Mouse (Mus musculus) bone marrow macrophage, adult 2 months (primary cell): Measurements from ENCODE around the gene Cd163l1.

Experiments
- CTCF ChIP-seq: IDR thresholded peaks from 2 replicates; pipeline ENCODE4 v1.5.1; 2012; ENCODE audit warnings: low read depth, mild to moderate bottlenecking, low read length, moderate library complexity
- POLR2A ChIP-seq: IDR thresholded peaks from 2 replicates; pipeline ENCODE4 v1.6.1; 2012; ENCODE audit warnings: mild to moderate bottlenecking, low read depth, low read length, borderline replicate concordance

DNA sequence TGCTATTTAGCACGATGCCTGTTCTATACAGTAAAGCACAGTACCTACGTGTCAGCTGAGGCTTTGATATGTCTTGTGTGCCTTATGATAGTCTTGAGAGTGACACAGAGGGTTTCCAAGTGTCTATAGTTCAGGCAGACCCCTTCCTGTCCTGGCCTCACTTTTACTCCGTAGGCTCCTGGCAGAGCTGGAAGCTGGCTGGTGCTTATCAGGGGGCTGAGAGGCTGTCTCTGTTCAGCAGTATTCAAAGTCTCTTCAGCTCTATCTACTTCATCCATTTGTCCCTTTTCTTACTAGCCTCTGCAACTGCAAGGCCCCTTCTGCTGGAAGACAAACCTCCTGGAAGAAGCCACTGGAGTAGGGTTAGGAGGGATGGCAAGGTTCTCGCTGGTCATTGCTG lies 17.0 kb upstream of the Cd163l1 start:
- TF ChIP-seq POLR2A = no peak
- no peak for TF ChIP-seq CTCF
